Mouse (Mus musculus): ENCODE data around the gene Zfp768.

- no peak for TF ChIP-seq POLR2A (IDR thresholded peaks at IDR 0.05; ENCODE audit: low read depth, low read length)
- no peak for TF ChIP-seq CTCF (IDR thresholded peaks at IDR 0.05; ENCODE audit: extremely low read depth, insufficient read length, insufficient replicate concordance, low read depth, low read length)
Measured at GRCm38 (mm10) chr7:127313912-127314311, 31.5 kb downstream of the Zfp768 start.

All from small intestine, adult 2 months (tissue).